Mouse (Mus musculus) CH12F3 (cell line): ENCODE results near the gene Tmem219.

Source experiments
- in situ Hi-C: fragments of 300-500 bp; cut with MboI; formaldehyde crosslinking; loops from 2 replicates; pipeline ENCODE4 v1.14.3; 2020; ENCODE audit warnings: low sequenced_read_pairs

Gene Tmem219

DNA sequence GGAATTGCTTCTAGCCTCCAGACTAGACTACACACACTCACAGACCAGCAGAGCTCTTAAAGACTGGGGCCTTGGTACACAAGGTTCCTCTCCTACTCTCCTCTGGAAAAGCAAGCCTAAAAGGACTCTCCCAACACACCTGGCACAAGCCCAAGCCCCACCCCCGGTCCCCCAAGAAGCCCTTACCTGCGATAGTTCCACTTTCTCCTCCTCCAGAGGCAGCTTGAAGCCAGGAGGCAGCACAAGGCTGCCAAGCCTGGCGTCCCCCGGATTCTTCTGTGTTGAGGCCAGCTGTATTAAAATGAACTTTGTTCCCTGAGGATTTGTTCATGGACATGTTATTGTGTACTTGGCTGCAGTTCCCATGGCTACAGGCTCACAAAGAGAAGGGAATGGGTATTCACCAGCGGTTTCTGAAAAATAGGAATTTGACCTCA, at the start of gene Tmem219:
Gene Tmem219, minus strand, starts transcription at position 294 of the 437 bp plus-strand sequence.
- in situ Hi-C loops: no loop called here

DNA sequence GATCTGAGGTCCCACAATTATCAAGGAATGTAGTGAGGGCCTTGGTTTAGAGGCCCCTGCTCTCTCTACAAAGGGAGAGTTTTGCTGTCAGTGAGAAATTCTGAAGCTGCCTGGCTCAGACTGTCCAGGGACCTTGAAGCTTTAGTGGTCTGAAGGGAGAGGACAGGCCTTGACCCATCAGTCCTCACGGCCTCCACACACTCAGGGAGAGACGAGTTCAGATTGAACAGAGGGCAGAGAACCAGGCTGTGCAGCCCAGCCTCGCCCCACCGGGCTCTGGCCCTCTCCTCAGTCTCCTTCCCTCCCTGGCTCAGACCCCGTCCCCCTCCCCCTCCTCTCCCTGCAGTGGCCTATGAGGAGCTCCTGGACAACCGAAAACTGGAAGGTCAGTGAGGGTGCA, 44.6 kb upstream of the Tmem219 start:
- in situ Hi-C loops: no loop called here

DNA sequence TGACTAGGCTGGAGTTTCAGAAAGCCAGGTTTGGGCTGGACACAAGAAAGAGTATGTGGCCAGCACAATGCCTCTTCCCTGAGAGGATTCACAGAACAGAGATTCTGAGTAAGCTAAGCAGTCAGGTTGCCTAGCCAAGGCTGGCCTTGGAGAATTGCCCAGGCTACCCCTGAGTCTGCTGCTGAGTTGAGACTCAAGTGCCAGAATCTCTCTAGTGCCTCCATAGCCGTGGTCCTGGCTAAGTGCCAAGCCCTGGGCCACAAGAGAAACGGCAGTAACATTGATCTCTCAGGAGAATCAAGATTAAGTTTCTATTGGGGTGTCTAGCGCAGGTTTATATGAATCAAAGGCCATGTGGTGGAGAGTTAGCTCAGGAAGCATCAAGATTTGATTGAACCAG, 42.9 kb upstream of the Tmem219 start:
- in situ Hi-C loops: no loop called here

DNA sequence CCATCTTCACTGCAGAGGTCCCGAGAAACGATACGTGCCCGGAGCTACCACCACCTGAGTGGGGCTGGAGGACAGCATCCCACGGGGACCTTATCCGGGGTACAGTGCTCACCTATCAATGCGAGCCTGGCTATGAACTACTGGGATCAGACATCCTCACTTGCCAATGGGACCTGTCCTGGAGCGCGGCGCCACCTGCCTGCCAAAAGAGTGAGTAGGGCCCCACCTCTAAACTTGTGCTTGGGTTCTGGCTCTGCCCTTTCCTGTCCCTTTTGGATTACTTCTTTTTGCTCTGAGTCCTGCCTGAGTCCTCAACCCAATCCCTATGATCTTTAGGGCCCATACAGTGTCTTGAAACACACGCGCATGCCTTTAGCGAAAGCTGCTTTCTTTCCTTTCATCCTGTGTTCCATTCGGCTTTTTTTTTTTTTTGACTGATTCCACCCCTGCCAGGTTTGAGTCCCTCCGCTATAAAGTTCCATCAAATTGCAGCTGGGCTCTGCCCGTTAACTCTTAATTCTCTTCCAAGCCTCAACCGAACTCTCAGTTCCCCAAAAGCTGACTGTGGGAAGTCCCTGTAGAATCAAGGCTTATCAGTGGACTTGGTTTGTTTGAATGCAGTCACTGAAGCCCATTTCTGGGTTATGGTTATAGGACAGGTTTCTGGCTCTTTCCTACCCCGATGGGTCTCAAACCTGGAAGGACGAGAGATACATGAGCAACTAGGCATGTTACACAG, 41.0 kb upstream of the Tmem219 start:
- in situ Hi-C loops: no loop called here

DNA sequence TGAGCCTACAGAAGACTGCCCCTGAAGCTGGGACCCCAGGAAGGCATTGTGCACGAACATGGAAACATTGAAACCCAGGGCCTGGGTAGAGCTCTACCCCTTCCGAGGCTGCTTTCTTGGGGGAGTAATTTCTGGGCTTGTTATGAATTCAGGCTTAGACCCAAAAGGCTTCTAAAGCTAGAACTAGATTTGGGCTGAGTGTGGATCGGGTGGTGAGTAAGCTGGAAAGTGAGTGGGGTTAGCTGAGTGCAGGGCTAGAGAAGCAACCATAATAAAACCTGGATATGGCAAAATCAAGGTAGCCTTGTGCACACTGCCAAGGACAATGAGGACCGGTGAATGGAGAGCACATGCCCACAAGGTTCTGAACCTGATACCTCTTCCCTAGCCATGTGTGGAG, 39.2 kb upstream of the Tmem219 start:
- in situ Hi-C loops: no loop called here

DNA sequence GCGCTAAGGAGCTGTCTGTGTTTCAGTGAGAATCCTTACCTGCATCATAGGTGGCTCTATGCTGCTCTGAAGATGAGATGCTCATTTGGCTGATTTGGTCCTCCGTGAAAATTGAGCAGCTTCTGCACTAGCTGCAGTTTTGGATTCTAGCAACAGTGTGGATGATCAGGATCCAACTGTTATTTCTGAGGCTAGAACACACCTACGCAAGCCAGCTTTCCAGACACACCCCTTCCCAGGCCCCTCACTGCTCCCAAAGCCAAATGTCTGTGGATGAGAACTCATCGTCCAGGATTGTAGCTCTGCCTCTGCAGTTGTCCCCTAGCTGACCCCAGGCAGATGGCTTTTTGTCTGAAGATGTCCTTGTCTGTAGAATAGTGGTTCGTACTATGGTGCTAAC, 38.4 kb upstream of the Tmem219 start:
- in situ Hi-C loops: no loop called here

DNA sequence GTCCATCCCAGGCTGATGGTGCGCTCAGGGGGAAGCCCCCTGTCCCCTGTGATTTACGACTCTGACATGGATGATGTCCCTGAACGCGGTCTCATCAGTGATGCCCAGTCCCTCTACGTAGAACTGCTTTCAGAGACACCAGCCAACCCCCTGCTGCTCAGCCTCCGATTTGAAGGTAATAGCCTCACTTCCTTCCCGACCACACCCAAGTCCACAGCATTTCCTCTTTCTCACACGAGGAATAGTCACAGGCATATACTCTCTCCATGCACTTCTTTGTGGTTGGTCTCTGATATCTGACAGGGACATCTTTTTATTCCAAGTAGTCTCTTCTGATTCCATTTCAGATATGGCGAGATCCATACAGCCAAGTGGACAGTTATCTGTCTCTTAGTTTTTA, 37.1 kb upstream of the Tmem219 start:
- in situ Hi-C loops: no loop called here

DNA sequence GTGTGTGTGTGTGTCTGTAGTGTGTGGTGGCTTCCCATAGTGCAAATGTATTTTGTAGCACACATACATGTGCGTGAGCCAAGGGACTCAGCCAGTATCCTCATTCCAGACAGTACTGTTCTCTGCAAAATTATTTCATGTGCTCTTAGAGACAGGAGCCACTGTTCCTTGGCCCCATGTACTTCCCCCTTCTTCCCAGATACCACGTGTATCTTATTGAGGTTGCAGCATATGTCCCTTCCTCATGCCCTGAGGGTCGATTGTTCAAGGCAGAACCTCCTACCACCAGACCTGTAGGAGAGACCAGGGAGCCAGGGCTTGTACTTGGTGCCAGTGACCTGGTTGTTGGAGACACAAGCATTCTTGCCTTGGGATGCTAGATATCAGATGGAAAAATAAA, 32.4 kb upstream of the Tmem219 start:
- in situ Hi-C loops: no loop called here

DNA sequence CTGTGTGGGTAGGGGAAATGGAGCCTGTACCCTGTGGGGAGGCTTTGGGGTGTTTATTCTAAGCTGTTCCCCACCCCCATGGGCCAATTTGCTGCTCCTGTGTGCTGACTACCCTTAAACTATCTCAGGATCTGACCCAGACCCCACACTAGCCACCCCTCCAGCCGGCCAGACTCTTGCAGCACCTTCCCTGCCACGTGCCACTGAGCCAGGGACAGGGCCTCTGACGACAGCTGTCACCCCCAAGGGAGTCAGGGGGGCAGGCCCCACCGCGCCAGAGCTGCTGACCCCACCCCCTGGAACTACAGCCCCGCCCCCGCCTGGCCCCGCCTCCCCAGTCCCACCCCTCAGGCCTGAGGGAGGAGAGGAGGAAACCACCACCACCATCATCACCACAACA, 29.9 kb upstream of the Tmem219 start:
- in situ Hi-C loops: no loop called here

DNA sequence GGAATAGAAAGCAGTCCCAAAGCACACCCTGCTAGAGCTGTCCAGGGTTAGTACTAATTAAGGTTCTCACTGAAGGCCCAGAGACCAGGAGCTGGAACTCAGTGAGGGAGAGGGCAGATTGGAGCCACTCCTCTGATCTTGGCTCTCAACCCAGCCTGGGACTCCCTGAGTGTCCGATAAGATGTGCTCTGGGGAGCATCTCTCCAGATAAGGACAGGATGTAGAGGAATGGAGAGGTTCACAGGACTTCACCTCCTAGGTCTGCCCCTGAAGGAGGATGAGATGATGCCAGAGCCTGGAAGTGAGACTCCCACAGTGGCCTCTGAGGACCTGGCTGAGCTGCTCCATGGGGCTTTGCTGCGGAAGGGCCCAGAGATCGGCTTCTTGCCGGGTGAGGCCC, 29.0 kb upstream of the Tmem219 start:
- in situ Hi-C loops: no loop called here

DNA sequence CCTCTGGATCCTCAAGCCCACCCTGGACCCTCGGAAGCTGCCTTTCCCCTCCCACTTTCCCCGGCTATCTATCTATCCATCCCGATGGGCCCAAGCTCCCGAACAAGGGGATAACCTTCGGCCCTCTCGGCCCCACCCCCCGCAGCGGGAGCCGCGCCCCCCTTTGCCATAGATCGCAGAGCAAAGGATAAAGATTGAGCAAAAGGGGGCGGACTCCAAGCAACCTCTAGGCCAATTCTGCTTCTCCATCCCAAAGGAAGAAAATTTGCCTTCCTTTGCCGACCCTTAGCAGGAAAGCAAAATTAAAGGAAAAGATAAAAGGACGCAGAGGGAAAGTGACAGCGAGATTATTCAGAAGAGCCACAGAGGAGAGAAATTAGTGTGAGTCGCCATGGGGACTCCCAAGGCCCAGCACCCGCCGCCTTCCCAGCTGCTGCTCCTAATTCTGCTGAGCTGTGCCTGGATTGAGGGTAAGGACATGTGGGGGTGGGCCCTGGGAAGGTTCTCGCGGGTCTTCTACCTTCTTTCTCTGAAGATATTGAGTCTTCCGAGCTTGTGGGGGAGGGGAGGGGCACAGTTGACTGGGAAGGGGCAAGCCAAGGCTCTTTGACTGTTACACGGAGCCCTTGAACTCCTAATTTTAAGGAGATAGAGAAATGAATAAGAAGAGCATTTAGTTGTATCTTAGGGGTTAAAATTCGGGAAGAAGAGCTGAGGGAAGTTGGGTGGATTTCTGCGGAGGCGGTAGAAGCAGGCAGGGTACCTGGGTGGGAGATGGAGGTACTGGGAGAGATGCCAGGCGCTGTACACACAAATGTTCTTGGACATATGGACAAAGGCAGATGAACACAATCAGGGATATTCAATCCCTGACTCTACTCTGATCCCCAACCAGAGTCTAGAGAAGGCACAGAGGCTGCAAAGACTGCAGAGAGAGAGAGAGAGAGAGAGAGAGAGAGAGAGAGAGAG, 28.2 kb upstream of the Tmem219 start:
- in situ Hi-C loops: no loop called here

DNA sequence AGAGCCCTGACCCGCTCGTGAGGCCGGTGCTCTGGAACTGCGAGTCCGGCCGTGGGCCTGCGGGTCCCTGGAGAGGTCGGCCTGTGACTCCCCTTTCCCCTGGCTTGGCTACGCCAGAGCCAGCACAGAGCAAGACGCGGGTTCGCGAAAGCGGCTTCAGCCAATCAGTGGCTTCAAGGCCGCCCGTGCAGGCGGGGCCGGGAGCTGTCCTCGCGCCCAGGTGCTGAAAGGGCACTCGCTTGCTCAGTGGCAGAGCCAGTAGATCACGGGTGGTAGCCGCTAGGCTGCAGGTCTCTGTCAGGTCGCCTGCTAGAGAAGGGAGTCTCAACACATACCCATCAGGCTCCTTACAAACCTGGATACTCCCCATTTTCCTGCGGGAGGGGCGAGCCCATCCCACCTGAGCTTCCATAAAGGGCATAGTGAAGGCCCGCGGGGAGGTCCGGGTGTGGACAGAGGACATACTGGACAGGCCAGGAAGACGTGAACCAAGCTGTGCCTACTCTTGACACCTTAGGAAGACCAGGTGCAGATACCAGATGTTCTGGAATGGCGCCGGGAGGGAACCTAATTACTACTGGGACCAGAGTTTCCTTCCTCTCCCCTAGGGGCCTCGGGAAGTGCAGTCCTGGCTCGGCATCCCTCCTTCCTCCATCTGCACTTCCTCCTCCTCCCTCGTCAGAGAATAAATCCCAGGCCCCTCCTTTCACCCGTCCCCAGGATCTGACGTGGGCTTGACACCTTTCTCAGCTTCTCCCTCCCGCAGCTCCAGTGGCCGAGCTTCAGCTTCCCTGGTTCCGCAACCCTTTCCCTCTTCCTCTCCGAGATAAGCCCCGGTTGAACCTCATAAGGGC, 27.3 kb upstream of the Tmem219 start, which contains the start of gene Sez6l2:
Gene Sez6l2, plus strand, starts transcription at position 771 of the 854 bp plus-strand sequence.
- in situ Hi-C loops: no loop called here

DNA sequence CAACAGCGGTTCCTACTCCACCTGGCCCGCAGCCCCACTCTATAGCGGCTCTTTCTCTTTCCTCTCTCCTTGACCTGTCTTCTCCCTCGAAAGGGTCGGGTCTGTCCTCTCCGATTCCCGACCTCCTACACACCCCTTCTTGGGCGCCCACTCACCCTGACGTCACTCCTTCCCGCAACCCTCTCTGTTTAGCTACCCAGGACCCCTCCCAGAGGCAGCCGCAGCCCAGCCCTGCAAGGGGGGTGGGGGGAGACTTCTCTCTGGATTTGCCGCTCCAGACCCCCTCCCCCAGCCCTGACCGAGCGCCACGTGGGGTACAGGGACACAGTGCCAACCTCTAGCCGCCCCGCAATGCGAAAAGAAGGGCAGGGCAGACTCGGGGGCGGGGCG, 26.7 kb upstream of the Tmem219 start, which contains the start of gene Asphd1:
Gene Asphd1, minus strand, starts transcription at position 180 of the 390 bp plus-strand sequence.
- in situ Hi-C loops: no loop called here

DNA sequence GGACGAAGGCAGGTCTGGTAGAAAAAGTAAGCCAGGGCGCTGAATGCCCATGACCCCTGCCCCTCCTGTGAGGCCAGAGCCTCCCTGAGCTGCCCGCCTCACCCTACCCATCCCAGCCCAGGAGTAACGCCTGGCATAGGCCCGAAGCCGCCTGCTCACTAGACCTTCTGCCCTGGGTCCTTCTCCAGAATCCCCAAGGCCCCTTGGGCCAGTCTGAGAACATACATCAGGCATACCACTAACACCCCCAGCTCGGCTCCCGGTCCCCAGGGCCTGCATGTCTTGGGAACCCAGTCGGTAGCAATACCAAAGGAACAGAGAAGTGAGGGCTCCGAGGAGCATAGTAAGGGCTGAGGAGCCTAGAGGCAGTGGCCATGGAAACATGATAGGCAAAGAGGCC, 25.9 kb upstream of the Tmem219 start:
- in situ Hi-C loops: no loop called here

DNA sequence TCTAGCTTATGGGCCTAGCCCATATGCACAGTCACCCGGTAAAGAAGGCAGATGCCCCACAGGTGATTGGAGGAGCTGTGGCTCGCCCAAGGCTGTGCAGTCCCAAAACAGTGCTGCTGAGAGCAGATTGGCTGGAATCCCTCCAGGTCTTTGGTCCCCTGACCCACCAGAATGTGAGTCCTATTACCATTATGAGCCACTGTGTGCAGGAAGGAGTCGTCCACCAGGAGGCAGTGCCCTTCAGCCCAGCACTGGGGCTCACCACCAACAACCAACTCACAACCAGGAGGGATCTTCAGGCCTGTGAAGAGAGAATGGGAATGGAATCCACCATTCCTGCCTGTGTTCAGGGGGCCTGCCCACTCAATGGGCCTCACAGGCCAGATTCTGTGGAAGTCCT, 23.8 kb upstream of the Tmem219 start:
- in situ Hi-C loops: no loop called here

DNA sequence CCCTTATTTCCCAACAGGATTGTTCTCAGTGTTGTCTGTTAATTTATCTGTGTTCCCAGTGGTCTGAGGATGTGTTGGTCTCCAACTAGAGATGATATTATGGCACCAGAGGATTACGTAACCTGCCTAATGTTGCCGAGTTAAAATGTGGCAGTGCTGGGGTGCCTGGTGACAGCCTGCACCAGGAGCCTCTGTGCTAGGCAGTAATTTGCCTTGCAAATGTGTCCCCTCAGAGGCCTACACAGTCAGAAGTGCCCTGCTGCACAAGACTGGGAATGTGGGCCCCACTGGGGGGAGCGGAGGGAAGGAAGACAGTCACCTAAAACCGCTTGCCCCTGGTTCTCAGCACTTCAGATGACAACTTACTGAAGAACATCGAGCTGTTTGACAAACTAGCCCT, 19.1 kb upstream of the Tmem219 start:
- in situ Hi-C loops: no loop called here

DNA sequence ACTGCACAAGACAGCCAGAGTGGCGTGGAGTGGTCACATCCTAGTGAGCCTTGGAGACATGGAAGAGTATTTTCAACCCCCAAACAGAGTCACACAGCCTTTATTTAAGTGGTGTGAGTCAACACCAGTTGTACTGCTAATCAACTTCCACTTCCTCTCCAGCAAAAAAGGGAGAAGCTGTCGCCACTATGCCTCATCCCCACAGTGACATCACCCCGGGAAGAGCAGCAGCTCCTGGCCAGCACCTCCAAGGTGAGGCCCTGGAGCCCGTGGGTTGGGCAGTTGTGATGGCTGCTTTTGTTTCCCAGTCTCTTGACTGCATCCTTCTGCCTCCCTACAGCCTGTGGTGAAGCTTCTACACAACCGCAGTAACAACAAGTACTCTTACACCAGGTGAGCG, 18.5 kb upstream of the Tmem219 start:
- in situ Hi-C loops: no loop called here

DNA sequence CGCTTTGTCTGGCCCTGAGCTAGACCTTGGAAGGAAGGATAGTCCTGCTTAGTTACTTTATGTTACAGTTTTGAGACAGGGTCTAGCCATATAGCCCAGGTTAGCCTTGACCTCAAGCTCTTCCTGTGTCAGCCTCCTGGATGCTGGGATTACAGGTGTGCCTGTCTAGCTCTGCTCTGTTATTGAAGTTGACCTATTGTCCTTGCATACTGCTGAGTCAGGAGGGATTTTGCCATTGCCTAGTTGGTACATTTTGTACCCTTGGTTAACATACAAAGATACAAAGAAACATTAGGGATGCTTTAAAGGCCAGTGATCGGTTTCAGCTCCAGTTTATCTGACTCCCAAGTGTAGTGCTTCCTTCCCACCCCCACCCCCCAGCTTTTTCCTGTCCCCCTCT, 9.9 kb upstream of the Tmem219 start:
- in situ Hi-C loops: no loop called here

DNA sequence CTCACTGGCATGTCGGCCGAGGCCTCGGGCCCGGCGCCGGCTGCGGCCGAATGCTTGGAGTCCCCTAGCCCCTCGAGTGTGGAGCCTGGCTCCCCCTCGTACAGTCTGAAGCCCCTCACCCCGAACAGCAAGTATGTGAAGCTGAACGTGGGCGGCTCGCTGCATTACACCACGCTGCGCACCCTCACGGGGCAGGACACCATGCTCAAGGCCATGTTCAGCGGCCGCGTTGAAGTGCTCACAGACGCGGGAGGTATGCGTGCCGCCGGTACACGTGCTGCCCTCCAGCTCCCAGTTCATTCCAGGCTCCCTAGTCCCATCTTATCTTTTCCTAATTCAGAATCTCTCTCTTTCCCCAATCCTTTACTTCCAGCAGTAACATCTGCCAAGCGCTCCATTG, 6.3 kb upstream of the Tmem219 start:
- in situ Hi-C loops: no loop called here

DNA sequence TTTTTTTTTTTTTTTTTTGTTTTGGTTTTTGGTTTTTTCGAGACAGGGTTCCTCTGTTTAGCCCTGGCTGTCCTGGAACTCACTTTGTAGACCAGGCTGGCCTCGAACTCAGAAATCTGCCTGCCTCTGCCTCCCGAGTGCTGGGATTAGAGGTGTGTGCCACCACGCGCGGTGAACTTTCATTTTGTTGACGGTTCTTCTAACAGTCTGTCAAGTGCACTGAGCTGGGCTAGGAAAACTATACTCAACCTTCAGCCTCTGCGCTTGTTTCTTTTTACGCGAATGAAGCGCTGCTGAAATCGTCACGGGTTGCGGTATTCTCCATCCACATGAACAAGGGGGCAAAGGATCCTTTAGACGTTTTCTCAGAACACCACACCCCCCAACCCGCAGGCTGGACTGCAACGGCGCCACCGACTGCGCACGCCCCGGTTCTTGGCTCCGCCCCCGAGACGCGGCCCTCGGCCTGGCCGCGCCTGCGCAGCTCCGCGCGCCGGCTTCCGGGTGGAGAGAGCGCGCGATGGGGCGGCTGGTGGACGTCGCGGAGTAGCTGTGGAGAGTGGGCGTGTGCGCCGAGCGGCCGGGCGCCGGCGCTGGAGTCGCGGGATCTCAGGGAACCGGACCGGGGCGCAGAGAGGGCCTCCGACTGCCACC, 5.8 kb upstream of the Tmem219 start, which contains the start of gene Kctd13:
Gene Kctd13, plus strand, starts transcription at position 496 of the 654 bp plus-strand sequence.
- in situ Hi-C loops: no loop called here
